Mouse (Mus musculus) hindbrain, postnatal 0 days (tissue): ENCODE data around the gene Pald1. TPM values are rescaled to one million over a fixed set of nuclear protein-coding genes. Genes with fewer than 3 reads are reported as not detected.

ENCODE experiments used
- ATAC-seq: fragments of 200-750 bp; cut with Nextera tagmentation; 2 replicates; pipeline ENCODE4 v1.8.0; 2017; ENCODE audit warnings: mild to moderate bottlenecking, moderate TSS enrichment, moderate library complexity
- DNase-seq: peaks from one replicate; pipeline ENCODE4 v3.0.0-alpha.2; 2015; ENCODE audit warnings: low spot score
- H3K27ac ChIP-seq: fragments of 300-500 bp; sonication (generic); 2 replicates; pipeline ENCODE4 v1.5.1; 2014; ENCODE audit warnings: mild to moderate bottlenecking
- H3K27me3 ChIP-seq: fragments of 300-500 bp; sonication (generic); 2 replicates; pipeline ENCODE4 v1.6.1; 2014; ENCODE audit warnings: low read length, mixed read lengths; ENCODE audit not compliant: insufficient read depth
- H3K36me3 ChIP-seq: fragments of 300-500 bp; sonication (generic); 2 replicates; pipeline ENCODE4 v1.6.1; 2014; ENCODE audit warnings: low read length, mixed read lengths; ENCODE audit not compliant: insufficient read depth
- H3K4me1 ChIP-seq: fragments of 300-500 bp; sonication (generic); 2 replicates; pipeline ENCODE4 v1.6.1; 2014; ENCODE audit warnings: antibody characterized with exemption, low read length, mixed read lengths; ENCODE audit not compliant: insufficient read depth
- H3K4me2 ChIP-seq: fragments of 300-500 bp; sonication (generic); 2 replicates; pipeline ENCODE4 v1.6.1; 2014; ENCODE audit warnings: low read depth, mild to moderate bottlenecking, low read length, moderate library complexity, mixed read lengths
- H3K4me3 ChIP-seq: fragments of 300-500 bp; sonication (generic); 2 replicates; pipeline ENCODE4 v1.5.1; 2014; ENCODE audit warnings: low read length
- H3K9ac ChIP-seq: fragments of 300-500 bp; sonication (generic); replicated peaks from 2 replicates; pipeline ENCODE4 v1.6.1; 2014; ENCODE audit warnings: mild to moderate bottlenecking, low read length, moderate library complexity, mixed read lengths
- H3K9me3 ChIP-seq: fragments of 300-500 bp; sonication (generic); 2 replicates; pipeline ENCODE4 v1.6.1; 2016; ENCODE audit warnings: low read length, mixed read lengths
- CTCF ChIP-seq: IDR thresholded peaks from 2 replicates; pipeline ENCODE4 v1.5.1; 2016; ENCODE audit warnings: antibody characterized with exemption, control low read depth, low read depth
- WGBS: fragments of 180-500 bp; shearing (Covaris S2); extraction: QIAGEN DNeasy Blood & Tissue Kit; methylation state at CpG from one replicate; pipeline ENCODE4 v1.1.7; 2014; 5-methylcytosine and 5-hydroxymethylcytosine counted together
- polyA plus RNA-seq: library from polyadenylated mRNA; unstranded; fragments of >200 nt; fragmentation: Nextera tagmentation; extraction: Ambion mirVana; gene quantifications from 2 replicates; pipeline ENCODE4 v1.2.1, GENCODE M21; 2015
- total RNA-seq: library from RNA; depleted of rRNA; stranded (reverse); fragments of >200 nt; gene quantifications from 2 replicates; pipeline ENCODE4 v1.2.3, GENCODE M21; 2014

Gene Pald1
- total and polyA plus RNA-seq, 2 experiments from 2014 or later, result 21.7 to 34.3 TPM

- H3K4me1 ChIP-seq, result peaks cover 1% of the 10 kb centered on the region; the same call in 1 of the 2 replicates
- TF ChIP-seq CTCF, result no peak
Measured at GRCm38 (mm10) chr10:61412910-61413625, 29.7 kb upstream of the Pald1 start.

GRCm38 (mm10) chr10:61410193-61410592 lies 26.9 kb upstream of the Pald1 start:
- TF ChIP-seq CTCF, result no peak
- H3K27me3 ChIP-seq, result no peaks in the 10 kb centered on the region
- DNase-seq (no peak), ATAC-seq (no peak)
- H3K4me3 ChIP-seq, result no peak overlapping the region
- H3K27ac ChIP-seq, result no peak overlapping the region
- no peaks in the 10 kb centered on the region for H3K9me3 ChIP-seq
- H3K4me2 ChIP-seq, result no peak overlapping the region
- H3K9ac ChIP-seq, result no peak overlapping the region
- no peaks in the 10 kb centered on the region for H3K4me1 ChIP-seq
- H3K36me3 ChIP-seq, result no peaks in the 10 kb centered on the region
- 32% methylated on average over 9 of the region's 9 CpGs for WGBS

More at GRCm38 (mm10) chr10:61412910-61413625, 29.7 kb upstream of the Pald1 start:
- Histone ChIP-seq H3K9ac (no peak overlapping the region), H3K27me3 (peaks cover 17% of the 10 kb centered on the region; the same call in 1 of the 2 replicates), H3K27ac (no peak overlapping the region), H3K4me3 (no peak overlapping the region), H3K36me3 (no peaks in the 10 kb centered on the region), H3K4me2 (no peak overlapping the region), H3K9me3 (no peaks in the 10 kb centered on the region)
- no peak for DNase-seq
- 64% methylated on average over 21 of the region's 21 CpGs for WGBS
- ATAC-seq, result no peak

- H3K4me3 ChIP-seq, result no peak overlapping the region
- H3K9ac ChIP-seq, result no peak overlapping the region
- TF ChIP-seq CTCF, result no peak
- no peaks in the 10 kb centered on the region for H3K9me3 ChIP-seq
- DNase-seq, result no peak
- no peak for ATAC-seq
- H3K27ac ChIP-seq, result no peak overlapping the region
- H3K27me3 ChIP-seq, result no peaks in the 10 kb centered on the region
- 9% methylated on average over 4 of the region's 4 CpGs for WGBS
- no peak overlapping the region for H3K4me2 ChIP-seq
- H3K36me3 ChIP-seq, result no peaks in the 10 kb centered on the region
- no peaks in the 10 kb centered on the region for H3K4me1 ChIP-seq
Measured at GRCm38 (mm10) chr10:61409776-61410175, 26.4 kb upstream of the Pald1 start.

- WGBS, result 24% methylated on average over 10 of the region's 10 CpGs
- DNase-seq (no peak), ATAC-seq (no peak)
- no peaks in the 10 kb centered on the region for H3K27me3 ChIP-seq
- no peaks in the 10 kb centered on the region for H3K36me3 ChIP-seq
- H3K9me3 ChIP-seq, result no peaks in the 10 kb centered on the region
- no peak overlapping the region for H3K9ac ChIP-seq
- TF ChIP-seq CTCF, result no peak
- no peaks in the 10 kb centered on the region for H3K4me1 ChIP-seq
- no peak overlapping the region for H3K4me2 ChIP-seq
- no peak overlapping the region for H3K4me3 ChIP-seq
- no peak overlapping the region for H3K27ac ChIP-seq
Measured at GRCm38 (mm10) chr10:61405958-61406357, 22.6 kb upstream of the Pald1 start.

GRCm38 (mm10) chr10:61402911-61403310 lies 19.6 kb upstream of the Pald1 start:
- Histone ChIP-seq H3K4me1 (no peaks in the 10 kb centered on the region), H3K9me3 (no peaks in the 10 kb centered on the region), H3K27me3 (no peaks in the 10 kb centered on the region), H3K4me2 (no peak overlapping the region), H3K9ac (no peak overlapping the region), H3K36me3 (no peaks in the 10 kb centered on the region), H3K27ac (no peak overlapping the region), H3K4me3 (no peak overlapping the region)
- WGBS, result 51% methylated on average over 2 of the region's 2 CpGs
- DNase-seq, result peak; percentile 44
- ATAC-seq, result no peak
- no peak for TF ChIP-seq CTCF

- ATAC-seq, result no peak
Measured at GRCm38 (mm10) chr10:61402480-61402879, 19.1 kb upstream of the Pald1 start.

GRCm38 (mm10) chr10:61400407-61400806 lies 17.1 kb upstream of the Pald1 start:
- DNase-seq (no peak), ATAC-seq (no peak)
- Histone ChIP-seq H3K4me2 (no peak overlapping the region), H3K36me3 (no peaks in the 10 kb centered on the region), H3K4me1 (no peaks in the 10 kb centered on the region), H3K27me3 (no peaks in the 10 kb centered on the region), H3K9me3 (no peaks in the 10 kb centered on the region), H3K27ac (no peak overlapping the region), H3K9ac (no peak overlapping the region), H3K4me3 (no peak overlapping the region)
- TF ChIP-seq CTCF, result no peak
- 91% methylated on average over 5 of the region's 5 CpGs for WGBS

More at GRCm38 (mm10) chr10:61402480-61402879, 19.1 kb upstream of the Pald1 start:
- Histone ChIP-seq H3K36me3 (no peaks in the 10 kb centered on the region), H3K4me2 (no peak overlapping the region), H3K4me1 (no peaks in the 10 kb centered on the region), H3K27me3 (no peaks in the 10 kb centered on the region), H3K4me3 (no peak overlapping the region), H3K9me3 (no peaks in the 10 kb centered on the region), H3K9ac (no peak overlapping the region), H3K27ac (no peak overlapping the region)
- TF ChIP-seq CTCF, result peak; percentile 51
- 74% methylated on average over 5 of the region's 5 CpGs for WGBS
- no peak for DNase-seq
